Mouse (Mus musculus) midbrain, postnatal 0 days (tissue): Measurements from ENCODE around the gene Dync2li1. TPM values are rescaled to one million over a fixed set of nuclear protein-coding genes. Genes with fewer than 3 reads are reported as not detected.

Experiments used
- ATAC-seq: fragments of 200-750 bp; cut with Nextera tagmentation; 2 replicates; pipeline ENCODE4 v1.8.0; 2017; ENCODE audit warnings: moderate number of reproducible peaks, mild to moderate bottlenecking, moderate TSS enrichment, moderate library complexity; ENCODE audit not compliant: low FRiP score
- DNase-seq: peaks from one replicate; pipeline ENCODE4 v3.0.0-alpha.2; 2015; ENCODE audit warnings: low spot score
- H3K27ac ChIP-seq: fragments of 300-500 bp; sonication (generic); 2 replicates; pipeline ENCODE4 v1.5.1; 2014; ENCODE audit warnings: low read depth, mild to moderate bottlenecking, low read length, mixed read lengths
- H3K27me3 ChIP-seq: fragments of 300-500 bp; sonication (generic); 2 replicates; pipeline ENCODE4 v1.6.1; 2014; ENCODE audit warnings: low read length, control low read depth, mixed read lengths; ENCODE audit not compliant: insufficient read depth
- H3K36me3 ChIP-seq: fragments of 300-500 bp; sonication (generic); 2 replicates; pipeline ENCODE4 v1.6.1; 2014; ENCODE audit warnings: low read length, control low read depth, mixed read lengths; ENCODE audit not compliant: insufficient read depth
- H3K4me1 ChIP-seq: fragments of 300-500 bp; sonication (generic); 2 replicates; pipeline ENCODE4 v1.6.1; 2014; ENCODE audit warnings: mild to moderate bottlenecking, control low read depth, antibody characterized with exemption, low read length, mixed read lengths; ENCODE audit not compliant: insufficient read depth
- H3K4me2 ChIP-seq: fragments of 300-500 bp; sonication (generic); 2 replicates; pipeline ENCODE4 v1.6.1; 2014; ENCODE audit warnings: low read depth, mild to moderate bottlenecking, low read length, mixed read lengths; ENCODE audit not compliant: poor library complexity, severe bottlenecking
- H3K4me3 ChIP-seq: fragments of 300-500 bp; sonication (generic); 2 replicates; pipeline ENCODE4 v1.5.1; 2014; ENCODE audit warnings: low read depth, mild to moderate bottlenecking, low read length, moderate library complexity
- H3K9ac ChIP-seq: fragments of 300-500 bp; sonication (generic); replicated peaks from 2 replicates; pipeline ENCODE4 v1.6.1; 2014; ENCODE audit warnings: mild to moderate bottlenecking, low read length, moderate library complexity, mixed read lengths; ENCODE audit not compliant: poor library complexity, severe bottlenecking
- H3K9me3 ChIP-seq: fragments of 300-500 bp; sonication (generic); 2 replicates; pipeline ENCODE4 v1.6.1; 2016; ENCODE audit warnings: low read length, control low read depth
- CTCF ChIP-seq: IDR thresholded peaks from 2 replicates; pipeline ENCODE4 v1.5.1; 2016; ENCODE audit warnings: antibody characterized with exemption, mild to moderate bottlenecking
- WGBS: fragments of 180-500 bp; shearing (Covaris S2); extraction: QIAGEN DNeasy Blood & Tissue Kit; methylation state at CpG from one replicate; pipeline ENCODE4 v1.1.7; 2014; 5-methylcytosine and 5-hydroxymethylcytosine counted together
- polyA plus RNA-seq: library from polyadenylated mRNA; unstranded; fragments of >200 nt; fragmentation: Nextera tagmentation; extraction: Ambion mirVana; gene quantifications from 2 replicates; pipeline ENCODE4 v1.2.1, GENCODE M21; 2015
- total RNA-seq: library from RNA; depleted of rRNA; stranded (reverse); fragments of >200 nt; gene quantifications from 2 replicates; pipeline ENCODE4 v1.2.3, GENCODE M21; 2014

Dync2li1 gene
- total and polyA plus RNA-seq, 2 experiments from 2014 or later: 18.3 to 36.1 TPM

DNA sequence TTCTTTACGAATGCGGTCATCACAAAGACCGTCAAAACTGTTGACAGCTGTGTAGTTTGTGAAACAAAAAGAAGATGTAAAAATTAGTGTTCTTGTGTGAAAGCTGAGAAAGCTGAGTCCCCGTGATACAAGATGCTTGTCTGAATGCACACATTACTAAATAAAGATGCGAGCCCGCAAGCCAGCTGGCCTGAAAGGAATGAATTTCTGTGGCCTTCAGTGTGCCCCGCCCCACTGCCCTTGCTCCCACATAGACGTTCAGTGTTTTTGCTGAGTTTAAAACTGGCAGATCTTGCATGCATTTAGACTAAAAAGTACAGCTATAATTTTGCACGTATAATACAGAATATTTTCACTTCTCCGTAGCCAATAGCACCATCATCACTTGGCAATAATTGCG, 10.5 kb upstream of the Dync2li1 start:
- Histone ChIP-seq H3K27ac (no peak overlapping the region), H3K4me3 (no peak overlapping the region), H3K4me1 (no peaks in the 10 kb centered on the region), H3K9ac (no peak overlapping the region), H3K4me2 (no peak overlapping the region), H3K36me3 (no peaks in the 10 kb centered on the region; the same call in 1 of the 2 replicates), H3K9me3 (no peaks in the 10 kb centered on the region), H3K27me3 (no peaks in the 10 kb centered on the region)
- ATAC-seq (no peak), DNase-seq (no peak)
- WGBS: 83% methylated on average over 11 of the region's 11 CpGs
- TF ChIP-seq CTCF: no peak

DNA sequence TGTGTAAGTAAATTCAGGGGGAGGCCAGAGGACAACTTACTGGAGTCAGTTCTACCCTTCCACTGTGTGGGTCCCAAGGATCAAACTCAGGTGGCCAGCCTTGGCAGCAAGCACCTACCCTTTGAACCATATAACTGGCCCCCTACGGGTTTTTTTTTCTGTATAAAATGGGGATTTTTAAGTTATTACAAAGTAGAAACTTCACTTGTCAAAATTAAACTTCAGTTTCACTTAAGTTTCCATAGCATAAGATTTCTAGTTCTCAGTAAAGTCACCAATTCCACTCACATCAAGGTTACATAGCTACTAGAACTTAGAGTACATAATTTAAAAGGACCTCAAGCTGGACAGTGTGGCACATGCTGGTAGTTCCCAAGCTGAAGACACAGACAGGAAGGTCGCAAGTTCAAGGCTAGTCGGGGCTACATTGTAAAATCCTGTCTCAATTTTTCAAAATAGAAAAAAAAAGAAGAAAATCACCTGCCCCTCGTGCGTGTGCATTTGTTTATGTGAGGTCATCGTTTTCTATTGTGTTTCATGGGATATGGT, 9.7 kb upstream of the Dync2li1 start:
- H3K36me3 ChIP-seq: no peaks in the 10 kb centered on the region; the same call in 1 of the 2 replicates
- H3K9me3 ChIP-seq: no peaks in the 10 kb centered on the region
- no peak for TF ChIP-seq CTCF
- 89% methylated on average over 6 of the region's 6 CpGs for WGBS
- no peak overlapping the region for H3K9ac ChIP-seq
- no peaks in the 10 kb centered on the region for H3K27me3 ChIP-seq
- no peak overlapping the region for H3K27ac ChIP-seq
- DNase-seq (no peak), ATAC-seq (no peak)
- H3K4me3 ChIP-seq: no peak overlapping the region
- no peak overlapping the region for H3K4me2 ChIP-seq
- H3K4me1 ChIP-seq: no peaks in the 10 kb centered on the region

DNA sequence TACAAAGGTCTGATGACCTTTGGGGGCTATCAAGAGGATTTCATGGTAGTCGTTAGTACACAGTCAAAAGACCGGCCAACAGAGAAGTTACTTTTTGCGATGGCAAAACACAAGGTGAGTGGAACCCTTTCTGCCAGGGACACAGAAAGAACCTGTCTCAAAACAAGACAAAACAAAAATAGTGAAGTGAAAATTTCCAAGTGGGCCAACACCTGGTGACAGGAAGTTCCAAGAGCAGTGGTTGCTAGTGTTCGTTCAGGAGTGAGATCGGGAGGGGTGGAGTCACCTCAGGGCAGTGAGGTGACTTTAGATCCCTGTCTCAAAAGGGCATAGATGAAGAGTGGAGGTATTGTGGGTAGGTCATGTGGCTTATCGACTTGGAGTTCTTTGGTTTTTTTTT, 8.3 kb upstream of the Dync2li1 start:
- no peak for TF ChIP-seq CTCF
- H3K4me2 ChIP-seq: no peak overlapping the region
- no peak for DNase-seq
- no peaks in the 10 kb centered on the region for H3K4me1 ChIP-seq
- 89% methylated on average over 6 of the region's 6 CpGs for WGBS
- no peak for ATAC-seq
- no peaks in the 10 kb centered on the region for H3K9me3 ChIP-seq
- no peak overlapping the region for H3K4me3 ChIP-seq
- H3K9ac ChIP-seq: no peak overlapping the region
- H3K27ac ChIP-seq: no peak overlapping the region
- H3K27me3 ChIP-seq: no peaks in the 10 kb centered on the region
- H3K36me3 ChIP-seq: no peaks in the 10 kb centered on the region

DNA sequence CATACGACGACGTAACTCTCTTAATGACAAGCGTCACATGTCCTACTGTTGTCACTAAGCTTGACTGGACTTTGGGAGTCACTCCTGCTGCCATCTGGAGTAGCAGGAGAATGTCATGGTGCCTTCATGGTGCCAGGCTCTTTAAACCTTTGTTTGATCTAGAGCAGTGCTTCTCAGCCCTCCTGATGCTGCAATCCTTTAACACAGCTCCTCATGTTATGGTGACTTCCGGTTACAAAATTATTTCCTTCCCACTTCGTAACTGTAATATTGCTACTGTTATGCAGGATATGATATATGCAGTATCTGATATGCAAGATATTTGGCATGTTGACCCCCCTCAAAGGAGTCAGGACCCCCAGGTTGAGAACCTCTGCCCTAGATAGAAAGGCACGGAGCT, 7.2 kb upstream of the Dync2li1 start:
- Histone ChIP-seq H3K9ac (no peak overlapping the region), H3K36me3 (no peaks in the 10 kb centered on the region), H3K9me3 (no peaks in the 10 kb centered on the region), H3K4me1 (no peaks in the 10 kb centered on the region), H3K27ac (no peak overlapping the region), H3K4me2 (no peak overlapping the region), H3K27me3 (no peaks in the 10 kb centered on the region), H3K4me3 (no peak overlapping the region)
- TF ChIP-seq CTCF: no peak
- ATAC-seq (no peak), DNase-seq (no peak)
- 89% methylated on average over 7 of the region's 7 CpGs for WGBS

DNA sequence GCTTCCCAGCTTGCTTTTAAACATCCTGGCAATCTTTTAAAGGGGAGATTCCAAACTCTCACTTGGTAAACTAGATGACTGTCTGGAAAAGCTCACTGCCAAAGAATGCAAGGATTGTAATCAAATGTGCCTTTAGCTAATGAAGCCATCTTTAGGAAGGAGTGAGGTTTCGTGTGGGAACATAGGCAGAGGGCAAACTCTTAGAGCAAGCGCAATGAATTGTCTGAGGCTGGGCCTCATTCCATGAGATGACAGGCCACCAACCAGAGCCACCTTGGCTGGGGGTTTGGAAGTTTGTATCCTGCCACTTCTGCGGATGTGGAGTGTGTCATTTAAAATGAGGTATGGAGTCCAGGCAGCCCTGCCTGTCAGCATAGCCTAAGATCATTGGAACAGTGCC, 6.2 kb upstream of the Dync2li1 start:
- WGBS: 73% methylated on average over 3 of the region's 3 CpGs
- no peaks in the 10 kb centered on the region for H3K9me3 ChIP-seq
- H3K4me3 ChIP-seq: no peak overlapping the region
- no peak overlapping the region for H3K27ac ChIP-seq
- no peak for ATAC-seq
- TF ChIP-seq CTCF: no peak
- no peak for DNase-seq
- H3K36me3 ChIP-seq: no peaks in the 10 kb centered on the region
- H3K4me2 ChIP-seq: no peak overlapping the region
- no peaks in the 10 kb centered on the region for H3K27me3 ChIP-seq
- no peaks in the 10 kb centered on the region for H3K4me1 ChIP-seq
- H3K9ac ChIP-seq: no peak overlapping the region

DNA sequence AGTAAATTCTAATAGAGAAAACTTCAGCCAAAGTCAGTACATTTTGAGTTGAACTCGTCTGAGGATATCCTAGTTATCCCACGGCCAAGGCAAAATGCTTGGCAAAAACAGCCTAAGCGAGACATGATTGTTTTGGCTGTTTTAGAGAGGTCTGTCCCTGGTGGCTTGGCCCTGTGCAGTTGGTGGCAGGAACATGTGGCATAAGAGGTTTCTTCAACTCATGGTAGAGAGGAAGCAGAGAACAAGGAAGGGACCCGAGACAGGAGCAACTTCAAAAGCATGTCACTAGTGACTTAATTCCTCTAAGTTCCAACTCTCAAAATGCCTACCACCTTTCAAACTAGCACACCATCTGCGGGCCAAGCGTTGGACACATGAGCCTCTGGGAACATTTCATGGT, 5.7 kb upstream of the Dync2li1 start:
- no peak for ATAC-seq
- no peak for DNase-seq
- H3K9ac ChIP-seq: no peak overlapping the region
- H3K4me2 ChIP-seq: no peak overlapping the region
- H3K4me1 ChIP-seq: no peaks in the 10 kb centered on the region
- TF ChIP-seq CTCF: no peak
- H3K36me3 ChIP-seq: no peaks in the 10 kb centered on the region
- no peaks in the 10 kb centered on the region for H3K27me3 ChIP-seq
- H3K9me3 ChIP-seq: no peaks in the 10 kb centered on the region
- WGBS: 87% methylated on average over 6 of the region's 6 CpGs
- H3K27ac ChIP-seq: no peak overlapping the region
- H3K4me3 ChIP-seq: no peak overlapping the region
